Mouse (Mus musculus): ENCODE measurements around the gene Tbx4.

Gene Tbx4

DNA sequence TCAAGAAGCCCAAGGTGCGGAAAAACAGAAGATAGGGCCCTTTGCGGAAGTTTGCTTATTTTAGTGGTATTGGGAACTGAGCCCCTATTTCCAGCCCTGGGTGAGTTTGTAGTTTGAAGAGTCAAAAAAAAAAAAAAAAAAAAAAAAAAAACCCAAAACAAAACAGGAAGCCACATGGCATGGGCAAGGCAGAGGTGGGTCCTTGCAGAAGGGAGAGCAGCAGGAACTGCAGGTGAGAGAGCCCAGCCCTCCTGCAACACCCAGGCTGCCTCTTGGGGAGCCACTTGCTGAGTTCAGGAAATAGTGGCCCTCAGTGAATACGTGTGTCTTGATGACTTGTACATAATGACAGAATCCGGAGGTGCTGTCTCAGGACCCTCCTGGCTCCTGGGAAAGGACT lies 23.3 kb downstream of the Tbx4 start:
- DNase-seq (ENCODE audit: low spot score): no peak

- no peak for DNase-seq (ENCODE audit: low spot score)
Observed at GRCm38 (mm10) chr11:85910133-85910532, 23.9 kb downstream of the Tbx4 start.

- no peak for DNase-seq (ENCODE audit: low spot score)
Observed at GRCm38 (mm10) chr11:85913506-85913905, 27.3 kb downstream of the Tbx4 start.

GRCm38 (mm10) chr11:85917091-85917992 lies 31.1 kb downstream of the Tbx4 start:
- DNase-seq (ENCODE audit: low spot score): no peak

DNA sequence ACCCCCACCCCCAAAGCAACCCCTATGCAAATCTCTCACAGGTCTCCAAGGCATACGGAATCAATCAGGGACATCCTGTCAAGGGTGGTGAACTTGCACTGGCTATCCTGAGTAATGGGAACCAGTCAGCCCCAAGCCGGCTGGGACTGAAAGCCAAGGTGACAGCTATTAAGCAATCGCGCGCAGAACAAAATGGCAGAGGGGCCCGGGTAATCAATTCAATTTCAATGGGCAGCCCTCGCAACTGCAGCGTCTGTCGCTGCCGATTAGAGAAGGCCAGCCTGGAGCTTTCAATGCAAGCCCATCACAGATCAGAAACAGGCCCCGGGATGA lies 31.7 kb downstream of the Tbx4 start:
- DNase-seq (ENCODE audit: low spot score): no peak

- no peak for DNase-seq (ENCODE audit: low spot score)
Observed at GRCm38 (mm10) chr11:85918388-85918940, 32.2 kb downstream of the Tbx4 start.

DNA sequence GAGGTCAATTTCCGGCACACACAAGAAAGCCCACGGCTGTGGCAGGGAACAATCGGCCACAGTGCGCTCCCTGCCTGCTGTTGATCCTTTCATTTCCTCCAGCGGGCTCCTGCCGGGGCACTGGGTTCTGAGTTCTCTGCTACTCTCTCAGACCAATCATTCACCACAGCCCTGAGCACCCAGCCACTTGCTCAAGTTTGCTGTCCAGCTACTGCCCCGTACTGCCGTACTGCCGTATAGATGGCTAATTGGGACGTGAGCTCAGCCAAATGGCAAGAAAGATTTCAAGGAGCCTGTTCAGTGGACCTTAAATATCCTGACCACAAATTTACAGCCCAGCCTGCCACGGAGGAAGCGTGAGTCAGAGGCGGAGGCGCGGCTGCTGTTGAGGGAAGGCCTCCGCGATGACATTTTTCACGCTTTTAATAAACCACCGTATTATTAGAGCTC lies 39.1 kb downstream of the Tbx4 start:
- DNase-seq (ENCODE audit: low spot score): no peak

DNA sequence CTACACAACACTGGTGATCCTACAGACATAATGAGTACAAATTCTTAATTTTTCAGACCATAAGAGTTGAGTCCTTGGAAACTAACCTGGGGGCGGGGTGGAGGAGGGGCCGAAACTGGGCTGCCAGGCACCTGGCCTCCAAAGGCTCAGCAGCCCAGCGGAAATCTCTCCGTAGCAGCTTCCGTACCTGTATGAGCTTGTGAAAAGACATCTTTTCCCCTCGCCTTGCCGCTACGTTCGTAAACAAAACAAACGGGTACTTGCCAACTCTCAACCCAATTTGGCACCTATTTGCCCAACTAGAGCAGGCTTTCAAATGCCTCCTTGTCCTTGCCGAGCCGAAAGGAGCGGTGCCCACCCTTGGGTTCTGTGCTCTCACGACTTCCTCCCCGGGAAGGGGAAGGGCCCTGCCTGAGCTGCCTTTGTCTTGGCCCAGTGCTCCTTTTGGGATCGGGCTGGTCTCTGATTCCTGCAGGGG lies 40.1 kb downstream of the Tbx4 start:
- DNase-seq (ENCODE audit: low spot score): no peak

GRCm38 (mm10) chr11:85928106-85928505 lies 41.9 kb downstream of the Tbx4 start:
- no peak for DNase-seq (ENCODE audit: low spot score)

DNA sequence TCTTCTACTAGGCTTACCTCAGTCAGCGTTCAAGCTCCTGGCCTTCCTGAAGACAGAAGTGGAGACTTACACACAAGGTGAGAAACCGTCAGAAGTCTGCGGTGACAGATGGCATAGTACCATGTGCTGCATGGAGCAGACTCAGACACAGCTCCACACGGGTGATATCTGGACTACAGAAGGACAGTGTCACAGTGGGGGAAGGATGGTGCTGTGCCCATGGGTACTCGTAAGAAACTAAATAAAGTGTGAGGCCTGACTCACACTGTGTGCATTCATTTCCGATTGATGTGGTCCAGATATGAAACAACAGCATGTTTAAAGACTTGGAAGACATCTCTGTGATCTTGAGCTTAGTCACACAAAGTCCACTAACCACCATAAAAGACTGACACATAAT lies 43.4 kb downstream of the Tbx4 start:
- DNase-seq (ENCODE audit: low spot score): no peak

DNA sequence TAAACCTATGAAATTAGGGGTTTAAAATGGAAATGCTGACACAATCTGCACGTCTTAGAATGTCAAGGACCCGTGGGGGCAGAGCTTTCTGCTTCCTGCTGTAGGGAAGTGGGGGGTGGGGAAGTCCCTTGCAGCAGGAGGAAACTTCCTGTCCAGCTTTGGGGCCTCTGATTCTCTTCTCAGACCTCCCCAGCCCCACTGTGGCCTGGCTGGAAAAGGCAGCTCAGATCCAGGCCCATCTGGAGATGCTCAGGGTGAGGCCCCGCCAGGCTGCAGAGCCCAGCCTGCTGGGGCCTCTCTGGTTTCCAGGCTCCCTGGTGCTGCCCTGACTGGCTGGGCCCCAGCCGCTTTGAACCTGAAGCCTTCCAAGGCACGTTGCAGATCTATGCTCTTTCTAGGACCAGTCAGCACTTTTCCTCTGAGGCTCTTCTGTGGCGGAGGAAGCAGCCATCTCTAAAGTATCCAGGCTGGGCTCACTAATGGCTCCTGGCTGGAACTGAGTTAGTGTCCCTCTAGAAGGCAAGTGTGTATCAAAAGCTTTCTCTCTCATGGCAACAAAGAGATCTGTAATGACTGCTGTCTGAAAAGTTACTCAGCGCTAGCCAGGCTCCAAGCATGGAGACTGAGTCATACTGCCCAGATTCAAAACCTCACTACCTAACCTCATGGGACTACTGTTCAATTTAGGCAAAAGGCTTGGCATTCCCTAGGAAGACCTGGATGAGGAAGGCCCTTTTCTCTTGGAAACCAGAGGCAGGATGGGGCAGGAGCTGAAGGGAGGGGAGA lies 55.8 kb downstream of the Tbx4 start:
- no peak for DNase-seq (ENCODE audit: low spot score)

GRCm38 (mm10) chr11:85948765-85949164 lies 62.5 kb downstream of the Tbx4 start:
- DNase-seq (ENCODE audit: low spot score): no peak

- DNase-seq (ENCODE audit: low spot score): no peak
Observed at GRCm38 (mm10) chr11:85949749-85950148, 63.5 kb downstream of the Tbx4 start.

DNA sequence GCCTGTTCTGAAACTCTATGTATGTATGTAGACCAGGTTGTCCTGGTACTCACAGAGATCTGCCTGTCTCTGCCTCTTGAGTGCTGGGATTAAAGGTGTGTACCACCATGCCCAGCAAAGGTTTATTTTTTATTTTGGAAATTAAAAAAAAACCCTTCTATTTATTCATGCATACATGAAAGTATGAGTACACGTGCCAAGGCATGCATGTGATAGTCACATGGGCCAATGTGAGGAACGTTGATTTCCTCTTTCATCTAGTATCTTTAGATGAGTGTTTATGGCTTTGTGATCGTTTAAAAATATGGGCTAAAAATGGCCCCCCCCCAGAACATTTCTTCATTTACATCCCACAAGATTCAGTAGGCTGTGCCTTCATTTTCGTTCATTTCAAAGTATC lies 66.3 kb downstream of the Tbx4 start:
- DNase-seq (ENCODE audit: low spot score): no peak

- DNase-seq (ENCODE audit: low spot score): no peak
Observed at GRCm38 (mm10) chr11:85955611-85956010, 69.4 kb downstream of the Tbx4 start.

GRCm38 (mm10) chr11:85956422-85956821 lies 70.2 kb downstream of the Tbx4 start:
- DNase-seq (ENCODE audit: low spot score): no peak

GRCm38 (mm10) chr11:85956950-85957778 lies 70.9 kb downstream of the Tbx4 start:
- DNase-seq (ENCODE audit: low spot score): no peak

DNA sequence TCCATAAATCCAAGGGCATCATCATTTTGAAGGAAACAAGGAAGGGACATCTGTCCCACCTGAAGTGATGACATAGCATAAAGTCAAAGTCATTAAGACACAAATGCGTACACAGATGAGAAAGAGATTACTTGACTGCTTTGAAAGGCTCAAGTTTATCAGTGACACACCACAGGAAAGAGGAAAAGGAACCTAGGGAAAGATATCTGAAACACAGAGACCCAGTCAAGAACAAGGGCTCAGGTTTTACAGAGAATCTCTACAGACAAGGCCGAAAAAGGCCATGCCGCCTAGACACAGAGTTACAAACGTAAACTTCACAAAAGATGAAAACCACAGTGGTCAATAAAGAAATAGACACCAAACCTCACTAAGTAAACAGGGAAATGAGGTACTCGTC lies 73.6 kb downstream of the Tbx4 start:
- no peak for DNase-seq (ENCODE audit: low spot score)

DNA sequence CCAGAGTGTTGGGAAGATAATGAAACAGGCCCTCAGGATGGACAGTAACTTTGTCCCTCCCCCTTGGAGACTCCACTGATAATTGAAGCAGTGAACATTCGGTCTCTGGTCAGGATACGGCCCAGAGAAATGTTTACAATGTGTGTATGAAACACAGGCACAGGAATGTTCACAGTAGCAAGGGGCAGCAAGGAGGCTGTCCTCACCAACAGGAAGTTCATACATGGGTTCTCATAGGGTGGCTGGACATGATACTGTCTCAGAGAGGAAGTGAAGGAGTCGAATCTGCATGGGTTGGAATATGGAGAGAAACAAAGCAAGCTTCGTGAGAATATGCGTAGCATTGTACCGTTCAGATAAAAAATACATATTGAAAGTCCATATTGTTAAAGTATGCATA lies 74.1 kb downstream of the Tbx4 start:
- DNase-seq (ENCODE audit: low spot score): no peak

DNA sequence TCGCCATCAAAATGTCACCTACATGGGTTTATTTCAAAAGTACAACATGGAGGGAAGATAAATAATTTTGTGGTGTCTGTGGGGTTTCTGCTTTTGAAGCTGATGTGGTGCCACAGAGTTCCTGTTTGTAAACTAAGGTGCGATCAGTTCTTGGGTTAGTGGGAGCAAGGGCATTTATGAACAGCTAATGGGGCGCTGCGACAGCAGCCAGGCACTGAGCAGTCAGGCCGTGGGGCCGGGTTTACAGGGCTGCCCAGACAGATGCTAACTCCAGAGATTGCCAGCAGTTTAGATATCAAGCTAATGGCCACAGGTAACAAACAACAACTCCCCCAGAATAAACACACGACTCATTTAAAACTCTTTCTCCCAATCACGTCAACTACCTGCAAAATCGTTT lies 75.3 kb downstream of the Tbx4 start:
- no peak for DNase-seq (ENCODE audit: low spot score)
